Mouse (Mus musculus) cortical plate, adult 2 months (tissue): ENCODE measurements around the gene Camk1d. TPM values are rescaled to one million over a fixed set of nuclear protein-coding genes. Genes with fewer than 3 reads are reported as not detected.
A peak's percentile ranks its signal among the peaks of the same experiment; 100 is the strongest.

ENCODE experiments used
- H3K27ac ChIP-seq: fragments of 200-500 bp; 2 replicates; pipeline ENCODE4 v1.5.1; 2012; ENCODE audit warnings: low read length, control low read depth, inconsistent platforms; ENCODE audit not compliant: insufficient read depth
- H3K4me1 ChIP-seq: fragments of 200-500 bp; 2 replicates; pipeline ENCODE4 v1.6.1; 2011; ENCODE audit warnings: low read length; ENCODE audit not compliant: control insufficient read depth, insufficient read depth
- H3K4me3 ChIP-seq: fragments of 200-500 bp; 2 replicates; pipeline ENCODE4 v1.5.1; 2011; ENCODE audit warnings: mild to moderate bottlenecking, low read length, control low read depth; ENCODE audit not compliant: insufficient read depth
- CTCF ChIP-seq: fragments of 200-500 bp; IDR thresholded peaks from 2 replicates; pipeline ENCODE4 v1.5.1; 2011; ENCODE audit warnings: mild to moderate bottlenecking, control low read depth, low read length; ENCODE audit not compliant: insufficient read depth; ENCODE audit errors: extremely low read depth
- POLR2A ChIP-seq: fragments of 200-500 bp; IDR thresholded peaks from 2 replicates; pipeline ENCODE4 v1.6.1; 2011; ENCODE audit warnings: mild to moderate bottlenecking, low read length, control low read depth; ENCODE audit not compliant: insufficient read depth; ENCODE audit errors: extremely low read depth
- polyA plus RNA-seq: library from polyadenylated mRNA; depleted of rRNA; stranded (reverse); fragments of >200 nt; gene quantifications from 2 replicates; pipeline ENCODE4 v1.2.3, GENCODE M21; 2012

Gene Camk1d
- polyA plus RNA-seq, 1 experiment: 39.9 TPM

GRCm38 (mm10) chr2:5411774-5412173 lies 302.5 kb downstream of the Camk1d start:
- Histone ChIP-seq H3K4me1 (peaks cover 9% of the 10 kb centered on the region; the same call in 1 of the 2 replicates), H3K4me3 (no peak overlapping the region), H3K27ac (no peak overlapping the region)
- no peak for TF ChIP-seq CTCF
- TF ChIP-seq POLR2A: no peak

GRCm38 (mm10) chr2:5403850-5404249 lies 310.5 kb downstream of the Camk1d start:
- no peak for TF ChIP-seq POLR2A
- peak; percentile 22 for TF ChIP-seq CTCF

GRCm38 (mm10) chr2:5402036-5402435 lies 312.3 kb downstream of the Camk1d start:
- Histone ChIP-seq H3K4me3 (no peak overlapping the region), H3K4me1 (peaks cover 7% of the 10 kb centered on the region), H3K27ac (no peak overlapping the region)
- TF ChIP-seq CTCF (no peak), POLR2A (no peak)

More at GRCm38 (mm10) chr2:5403850-5404249, 310.5 kb downstream of the Camk1d start:
- H3K4me3 ChIP-seq: no peak overlapping the region
- no peak overlapping the region for H3K27ac ChIP-seq
- peaks cover 3% of the 10 kb centered on the region; the same call in 1 of the 2 replicates for H3K4me1 ChIP-seq

- Histone ChIP-seq H3K27ac (no peak overlapping the region), H3K4me1 (peaks cover 7% of the 10 kb centered on the region), H3K4me3 (no peak overlapping the region)
- TF ChIP-seq CTCF (no peak), POLR2A (no peak)
These were observed 315.8 kb downstream of the Camk1d start for GRCm38 (mm10) chr2:5398505-5398904.

GRCm38 (mm10) chr2:5398043-5398442 lies 316.3 kb downstream of the Camk1d start:
- no peak for TF ChIP-seq CTCF
- no peak for TF ChIP-seq POLR2A
- no peak overlapping the region for H3K4me3 ChIP-seq
- peaks cover 7% of the 10 kb centered on the region for H3K4me1 ChIP-seq
- H3K27ac ChIP-seq: no peak overlapping the region

- H3K27ac ChIP-seq: no peak overlapping the region
These were observed 316.8 kb downstream of the Camk1d start for GRCm38 (mm10) chr2:5397468-5397867.

GRCm38 (mm10) chr2:5396415-5396814 lies 317.9 kb downstream of the Camk1d start:
- peak overlapping the region; percentile 25; the same call in 1 of the 2 replicates for H3K27ac ChIP-seq
- TF ChIP-seq POLR2A (no peak), CTCF (peak; percentile 22; the same call in 1 of the 2 replicates)
- peaks cover 4% of the 10 kb centered on the region; the same call in 1 of the 2 replicates for H3K4me1 ChIP-seq
- no peak overlapping the region for H3K4me3 ChIP-seq

More at GRCm38 (mm10) chr2:5397468-5397867, 316.8 kb downstream of the Camk1d start:
- Histone ChIP-seq H3K4me1 (peaks cover 7% of the 10 kb centered on the region), H3K4me3 (no peak overlapping the region)
- TF ChIP-seq CTCF (no peak), POLR2A (no peak)

- H3K27ac ChIP-seq: no peak overlapping the region
- peaks cover 4% of the 10 kb centered on the region; the same call in 1 of the 2 replicates for H3K4me1 ChIP-seq
- TF ChIP-seq CTCF: no peak
- no peak for TF ChIP-seq POLR2A
- H3K4me3 ChIP-seq: no peak overlapping the region
These were observed 318.4 kb downstream of the Camk1d start for GRCm38 (mm10) chr2:5395873-5396272.

- TF ChIP-seq POLR2A (no peak), CTCF (no peak)
- Histone ChIP-seq H3K27ac (no peak overlapping the region), H3K4me1 (peaks cover 2% of the 10 kb centered on the region; the same call in 1 of the 2 replicates), H3K4me3 (no peak overlapping the region)
These were observed 321.4 kb downstream of the Camk1d start for GRCm38 (mm10) chr2:5392921-5393320.

- Histone ChIP-seq H3K4me1 (0 out of 2 replicates have a peak, but pooled peaks cover 2% of the 10 kb centered on the region), H3K4me3 (no peak overlapping the region), H3K27ac (no peak overlapping the region)
- TF ChIP-seq POLR2A (no peak), CTCF (no peak)
These were observed 321.8 kb downstream of the Camk1d start for GRCm38 (mm10) chr2:5392470-5392869.
